Mouse (Mus musculus): ENCODE measurements around the gene Gm49711. TPM values are rescaled to one million over a fixed set of nuclear protein-coding genes. Genes with fewer than 3 reads are reported as not detected.
A peak's percentile ranks its signal among the peaks of the same experiment; 100 is the strongest.
"Not testable (repeated sequence)": the region's sequence is repeated elsewhere in the genome, so short reads cannot be mapped to it uniquely, and the experiment has no call there.

The Gm49711 gene
- polyA plus RNA-seq, 1 experiment from 2014 or later: not detected

GRCm38 (mm10) chr16:92203599-92203998, 145.5 kb downstream of the Gm49711 start:
- no peak overlapping the region for H3K27ac ChIP-seq
- H3K4me1 ChIP-seq: no peaks in the 10 kb centered on the region
- H3K27me3 ChIP-seq: no peaks in the 10 kb centered on the region
- no peak for ATAC-seq (ENCODE audit: borderline replicate concordance, extremely low read depth, low FRiP score, low TSS enrichment)
- no peak overlapping the region for H3K9ac ChIP-seq
- 68% methylated on average over 8 of the region's 8 CpGs for WGBS
- no peak overlapping the region for H3K4me3 ChIP-seq
- no peak overlapping the region for H3K4me2 ChIP-seq
- no peaks in the 10 kb centered on the region for H3K36me3 ChIP-seq
- H3K9me3 ChIP-seq: no peaks in the 10 kb centered on the region

DNA sequence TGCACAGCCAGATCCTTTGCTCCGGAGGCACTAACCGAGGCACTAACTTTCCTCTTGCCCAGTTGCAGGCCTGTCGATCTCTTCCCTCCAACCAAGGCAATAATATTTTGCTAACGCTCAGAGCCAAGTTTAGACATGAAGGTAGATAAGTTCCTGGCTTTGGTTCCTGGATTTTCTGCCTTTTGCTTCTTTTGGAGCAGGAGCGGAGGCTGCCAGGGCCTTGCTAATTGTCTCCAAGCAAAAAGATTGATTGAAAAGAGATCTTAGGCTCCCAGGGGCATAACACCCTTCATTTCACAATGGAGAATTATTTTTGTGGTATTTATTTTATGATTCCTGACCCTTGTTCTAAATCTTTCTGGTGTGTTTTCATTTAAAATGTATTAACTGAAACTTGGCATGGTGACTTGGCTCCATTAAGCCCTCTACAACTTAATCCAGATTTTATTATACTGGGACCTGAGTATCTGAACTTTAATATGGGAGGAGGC, 151.2 kb downstream of the Gm49711 start:
- Histone ChIP-seq H3K4me3 (no peak overlapping the region), H3K9ac (no peak overlapping the region), H3K27ac (no peak overlapping the region), H3K9me3 (no peaks in the 10 kb centered on the region), H3K27me3 (no peaks in the 10 kb centered on the region), H3K4me2 (no peak overlapping the region), H3K36me3 (no peaks in the 10 kb centered on the region), H3K4me1 (no peaks in the 10 kb centered on the region)
- no peak for ATAC-seq (ENCODE audit: borderline replicate concordance, extremely low read depth, low FRiP score, low TSS enrichment)
- 75% methylated on average over 5 of the region's 5 CpGs for WGBS

DNA sequence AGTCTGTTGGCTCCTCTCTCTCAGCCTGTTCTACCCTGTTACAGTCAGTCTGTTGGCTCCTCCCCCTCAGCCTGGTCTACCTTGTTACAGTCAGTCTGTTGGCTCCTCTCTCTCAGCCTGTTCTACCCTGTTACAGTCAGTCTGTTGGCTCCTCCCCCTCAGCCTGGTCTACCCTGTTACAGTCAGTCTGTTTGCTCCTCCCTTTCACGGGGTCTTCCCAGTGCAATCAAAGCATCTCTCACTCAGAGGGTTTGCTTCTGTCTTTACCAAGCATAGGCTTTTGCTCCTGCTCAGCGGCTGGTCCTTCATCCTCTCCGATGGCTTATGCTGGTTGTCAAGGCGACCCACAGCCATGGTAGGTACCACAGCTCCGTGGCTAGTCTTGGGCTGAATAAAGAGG, 152.2 kb downstream of the Gm49711 start:
- H3K4me1 ChIP-seq; ATAC-seq (ENCODE audit: borderline replicate concordance, extremely low read depth, low FRiP score, low TSS enrichment); H3K4me3 ChIP-seq; H3K27me3 ChIP-seq; H3K36me3 ChIP-seq; H3K4me2 ChIP-seq; H3K27ac ChIP-seq; H3K9me3 ChIP-seq; H3K9ac ChIP-seq: not testable (repeated sequence)
- 79% methylated on average over 5 of the region's 5 CpGs for WGBS

GRCm38 (mm10) chr16:92213911-92214310, 155.8 kb downstream of the Gm49711 start:
- H3K4me3 ChIP-seq; H3K27me3 ChIP-seq; H3K36me3 ChIP-seq; ATAC-seq (ENCODE audit: borderline replicate concordance, extremely low read depth, low FRiP score, low TSS enrichment); H3K4me2 ChIP-seq; H3K9ac ChIP-seq; H3K9me3 ChIP-seq; H3K27ac ChIP-seq: not testable (repeated sequence)
- WGBS: 71% methylated on average over 1 of the region's 1 CpGs
- peaks cover 14% of the 10 kb centered on the region; the same call in 1 of the 2 replicates for H3K4me1 ChIP-seq

- H3K9ac ChIP-seq: no peak overlapping the region
- ATAC-seq (ENCODE audit: borderline replicate concordance, extremely low read depth, low FRiP score, low TSS enrichment): peak; percentile 64; the same call in 1 of the 2 replicates
- no peak overlapping the region for H3K4me3 ChIP-seq
- H3K4me1 ChIP-seq: peaks cover 14% of the 10 kb centered on the region; the same call in 1 of the 2 replicates
- H3K9me3 ChIP-seq: no peaks in the 10 kb centered on the region
- H3K27ac ChIP-seq: no peak overlapping the region
- peaks cover 3% of the 10 kb centered on the region; the same call in 1 of the 2 replicates for H3K27me3 ChIP-seq
- no peaks in the 10 kb centered on the region for H3K36me3 ChIP-seq
- WGBS: 25% methylated on average over 8 of the region's 8 CpGs
- no peak overlapping the region for H3K4me2 ChIP-seq
These were observed 157.7 kb downstream of the Gm49711 start for GRCm38 (mm10) chr16:92215599-92216390.

- no peak for ATAC-seq (ENCODE audit: borderline replicate concordance, extremely low read depth, low FRiP score, low TSS enrichment)
- peaks cover 3% of the 10 kb centered on the region; the same call in 1 of the 2 replicates for H3K27me3 ChIP-seq
These were observed 162.6 kb downstream of the Gm49711 start for GRCm38 (mm10) chr16:92220754-92221153.

GRCm38 (mm10) chr16:92228332-92228919, 170.3 kb downstream of the Gm49711 start:
- ATAC-seq (ENCODE audit: borderline replicate concordance, extremely low read depth, low FRiP score, low TSS enrichment): no peak
- H3K4me1 ChIP-seq: 0 out of 2 replicates have a peak, but pooled peaks cover 8% of the 10 kb centered on the region
- H3K9ac ChIP-seq: no peak overlapping the region
- no peak overlapping the region for H3K4me3 ChIP-seq
- WGBS: 50% methylated on average over 7 of the region's 7 CpGs
- H3K27ac ChIP-seq: no peak overlapping the region
- H3K27me3 ChIP-seq: no peaks in the 10 kb centered on the region
- no peaks in the 10 kb centered on the region; the same call in 1 of the 2 replicates for H3K9me3 ChIP-seq
- no peaks in the 10 kb centered on the region for H3K36me3 ChIP-seq
- no peak overlapping the region for H3K4me2 ChIP-seq

More at GRCm38 (mm10) chr16:92220754-92221153, 162.6 kb downstream of the Gm49711 start:
- no peaks in the 10 kb centered on the region for H3K9me3 ChIP-seq
- H3K4me3 ChIP-seq: no peak overlapping the region
- H3K9ac ChIP-seq: no peak overlapping the region
- H3K36me3 ChIP-seq: no peaks in the 10 kb centered on the region
- no peak overlapping the region for H3K4me2 ChIP-seq
- no peak overlapping the region for H3K27ac ChIP-seq
- 90% methylated on average over 11 of the region's 11 CpGs for WGBS
- peaks cover 10% of the 10 kb centered on the region; the same call in 1 of the 2 replicates for H3K4me1 ChIP-seq

DNA sequence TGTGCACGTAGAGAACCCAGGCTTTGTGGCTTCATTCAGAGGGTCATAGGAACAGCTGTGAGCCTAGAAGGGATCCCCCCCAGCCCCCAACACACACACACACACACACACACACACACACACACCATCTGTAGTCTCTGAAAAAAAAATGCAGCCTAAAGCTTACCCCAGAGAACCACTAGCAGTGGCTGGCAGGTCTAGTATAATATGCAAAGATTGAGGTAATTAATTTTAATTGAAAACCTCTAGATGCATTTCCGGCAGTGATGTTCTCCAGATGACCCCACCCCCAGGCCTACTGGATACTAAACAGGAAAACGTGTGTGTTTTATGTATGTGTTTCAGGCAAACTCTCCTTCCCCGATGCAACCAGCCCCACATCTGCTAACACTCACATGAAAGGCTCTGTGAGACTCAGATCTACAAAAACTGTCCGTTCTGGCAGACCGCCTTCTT, 172.4 kb downstream of the Gm49711 start:
- Histone ChIP-seq H3K9ac (no peak overlapping the region), H3K36me3 (no peaks in the 10 kb centered on the region), H3K27me3 (no peaks in the 10 kb centered on the region), H3K4me1 (peaks cover 17% of the 10 kb centered on the region), H3K4me2 (no peak overlapping the region), H3K27ac (no peak overlapping the region), H3K4me3 (no peak overlapping the region), H3K9me3 (no peaks in the 10 kb centered on the region; the same call in 1 of the 2 replicates)
- WGBS: 48% methylated on average over 6 of the region's 6 CpGs
- ATAC-seq (ENCODE audit: borderline replicate concordance, extremely low read depth, low FRiP score, low TSS enrichment): no peak

GRCm38 (mm10) chr16:92234530-92234929, 176.4 kb downstream of the Gm49711 start:
- peak; percentile 52; the same call in 1 of the 2 replicates for ATAC-seq (ENCODE audit: borderline replicate concordance, extremely low read depth, low FRiP score, low TSS enrichment)
- peaks cover 13% of the 10 kb centered on the region for H3K4me1 ChIP-seq
- H3K27ac ChIP-seq: no peak overlapping the region
- no peaks in the 10 kb centered on the region for H3K36me3 ChIP-seq
- H3K9ac ChIP-seq: no peak overlapping the region
- H3K4me3 ChIP-seq: no peak overlapping the region
- no peak overlapping the region for H3K4me2 ChIP-seq
- no peaks in the 10 kb centered on the region; the same call in 1 of the 2 replicates for H3K9me3 ChIP-seq
- 7% methylated on average over 5 of the region's 5 CpGs for WGBS
- H3K27me3 ChIP-seq: no peaks in the 10 kb centered on the region

- WGBS: 37% methylated on average over 9 of the region's 9 CpGs
- Histone ChIP-seq H3K27me3 (no peaks in the 10 kb centered on the region), H3K9me3 (no peaks in the 10 kb centered on the region; the same call in 1 of the 2 replicates), H3K9ac (no peak overlapping the region), H3K4me1 (peaks cover 13% of the 10 kb centered on the region), H3K4me2 (no peak overlapping the region), H3K36me3 (no peaks in the 10 kb centered on the region), H3K27ac (no peak overlapping the region), H3K4me3 (no peak overlapping the region)
- no peak for ATAC-seq (ENCODE audit: borderline replicate concordance, extremely low read depth, low FRiP score, low TSS enrichment)
These were observed 177.1 kb downstream of the Gm49711 start for GRCm38 (mm10) chr16:92235222-92235621.

Data from lung, embryonic 15.5 days (tissue).